Mouse (Mus musculus): Measurements from ENCODE around the gene Abhd10.

The Abhd10 gene

GRCm38 (mm10) chr16:45724061-45724741 lies 18.6 kb downstream of the Abhd10 start, which contains the start of gene Tagln3:
Gene Tagln3 (minus strand): TSS chr16:45724608.
- peak; percentile 10 to 13 for DNase-seq

GRCm38 (mm10) chr16:45723172-45723901 lies 19.4 kb downstream of the Abhd10 start:
- DNase-seq, result no peak

- DNase-seq, result no peak
Measured at GRCm38 (mm10) chr16:45722460-45722951, 20.2 kb downstream of the Abhd10 start.

GRCm38 (mm10) chr16:45720022-45720630 lies 22.6 kb downstream of the Abhd10 start:
- no peak for DNase-seq

GRCm38 (mm10) chr16:45718296-45718695 lies 24.5 kb downstream of the Abhd10 start:
- DNase-seq, result no peak

- no peak for DNase-seq
Measured at GRCm38 (mm10) chr16:45714489-45715150, 28.1 kb downstream of the Abhd10 start.

- DNase-seq, result no peak
Measured at GRCm38 (mm10) chr16:45713878-45714277, 28.9 kb downstream of the Abhd10 start.

GRCm38 (mm10) chr16:45713261-45713660 lies 29.5 kb downstream of the Abhd10 start:
- no peak for DNase-seq

GRCm38 (mm10) chr16:45711263-45711662 lies 31.5 kb downstream of the Abhd10 start:
- no peak for DNase-seq

- DNase-seq, result no peak
Measured at GRCm38 (mm10) chr16:45699301-45699700, 43.5 kb downstream of the Abhd10 start.

GRCm38 (mm10) chr16:45697996-45698395 lies 44.8 kb downstream of the Abhd10 start:
- no peak for DNase-seq

GRCm38 (mm10) chr16:45695445-45696160 lies 47.2 kb downstream of the Abhd10 start:
- no peak for DNase-seq

- no peak for DNase-seq
Measured at GRCm38 (mm10) chr16:45693558-45693957, 49.2 kb downstream of the Abhd10 start, which contains the start of gene Tmprss7. Gene Tmprss7 (minus strand): TSS chr16:45693658.

- no peak for DNase-seq
Measured at GRCm38 (mm10) chr16:45692851-45693250, 49.9 kb downstream of the Abhd10 start.

- DNase-seq, result peak in 1 of 2 experiments; percentile 10
Measured at GRCm38 (mm10) chr16:45690178-45690577, 52.6 kb downstream of the Abhd10 start.

- no peak for DNase-seq
Measured at GRCm38 (mm10) chr16:45686833-45687232, 55.9 kb downstream of the Abhd10 start.

- no peak for DNase-seq
Measured at GRCm38 (mm10) chr16:45685295-45685694, 57.5 kb downstream of the Abhd10 start.

- peak in 1 of 2 experiments; percentile 10 for DNase-seq
Measured at GRCm38 (mm10) chr16:45684815-45685214, 57.9 kb downstream of the Abhd10 start.

Measured in thymus, postnatal 36 days (tissue).